Mouse (Mus musculus): ENCODE results near the gene Etaa1. TPM values are rescaled to one million over a fixed set of nuclear protein-coding genes. Genes with fewer than 3 reads are reported as not detected.
A peak's percentile ranks its signal among the peaks of the same experiment; 100 is the strongest.
"Not testable (repeated sequence)": the region's sequence is repeated elsewhere in the genome, so short reads cannot be mapped to it uniquely, and the experiment has no call there.

Etaa1 gene
- total RNA-seq, 1 experiment, result 20.2 TPM

- no peak for DNase-seq (ENCODE audit: low read depth, low spot score)
- H3K4me3 ChIP-seq (ENCODE audit: insufficient read depth in 1 of 2, low read depth in 1 of 2, low read length in 2 of 2, poor library complexity in 1 of 2, severe bottlenecking in 1 of 2), result no peak overlapping the region
- H3K9ac ChIP-seq (ENCODE audit: insufficient read depth, low read depth, low read length, poor library complexity, severe bottlenecking), result no peak overlapping the region
- H3K9me3 ChIP-seq (ENCODE audit: control insufficient read depth, insufficient read depth, low read depth, low read length), result peaks cover 14% of the 10 kb centered on the region
- TF ChIP-seq ZNF384 (IDR thresholded peaks at IDR 0.05; ENCODE audit: low read depth, low read length) (no peak), MAFK (IDR thresholded peaks at IDR 0.05; ENCODE audit: insufficient read depth, low read depth, low read length) (0 out of 2 replicates have a peak, but pooled peaks have one; percentile 29), ZC3H11A (IDR thresholded peaks at IDR 0.05; ENCODE audit: borderline replicate concordance, low read depth, low read length) (no peak), HCFC1 (IDR thresholded peaks at IDR 0.05; ENCODE audit: borderline replicate concordance, insufficient read depth, low read length) (no peak)
- no peaks in the 10 kb centered on the region for H3K4me1 ChIP-seq (ENCODE audit: control insufficient read depth in 2 of 2, insufficient read depth in 2 of 2, low read length in 2 of 2, poor library complexity in 1 of 2)
- H3K36me3 ChIP-seq (ENCODE audit: control insufficient read depth, insufficient read depth, low read length, poor library complexity, severe bottlenecking), result peaks cover 9% of the 10 kb centered on the region
- H3K27ac ChIP-seq (ENCODE audit: insufficient read depth, low read depth, low read length, poor library complexity, severe bottlenecking), result 0 out of 2 replicates have a peak overlapping the region, but pooled peaks have one; percentile 7
- in situ Hi-C loops (cut with MboI; ENCODE audit: low sequenced_read_pairs in 2 of 2, unreplicated experiment in 2 of 2), result no loop called here
Observed at GRCm38 (mm10) chr11:17937931-17938330, 15.7 kb downstream of the Etaa1 start.

- Histone ChIP-seq H3K27ac (ENCODE audit: insufficient read depth, low read depth, low read length, poor library complexity, severe bottlenecking) (no peak overlapping the region), H3K4me1 (ENCODE audit: control insufficient read depth in 2 of 2, insufficient read depth in 2 of 2, low read length in 2 of 2, poor library complexity in 1 of 2) (no peaks in the 10 kb centered on the region), H3K9ac (ENCODE audit: insufficient read depth, low read depth, low read length, poor library complexity, severe bottlenecking) (no peak overlapping the region), H3K9me3 (ENCODE audit: control insufficient read depth, insufficient read depth, low read depth, low read length) (no peaks in the 10 kb centered on the region), H3K4me3 (ENCODE audit: insufficient read depth in 1 of 2, low read depth in 1 of 2, low read length in 2 of 2, poor library complexity in 1 of 2, severe bottlenecking in 1 of 2) (no peak overlapping the region), H3K36me3 (ENCODE audit: control insufficient read depth, insufficient read depth, low read length, poor library complexity, severe bottlenecking) (no peaks in the 10 kb centered on the region)
- no peak for TF ChIP-seq HCFC1 (IDR thresholded peaks at IDR 0.05; ENCODE audit: borderline replicate concordance, insufficient read depth, low read length)
- TF ChIP-seq MAFK (IDR thresholded peaks at IDR 0.05; ENCODE audit: insufficient read depth, low read depth, low read length), result no peak
- no peak for TF ChIP-seq ZC3H11A (IDR thresholded peaks at IDR 0.05; ENCODE audit: borderline replicate concordance, low read depth, low read length)
- TF ChIP-seq ZNF384 (IDR thresholded peaks at IDR 0.05; ENCODE audit: low read depth, low read length), result no peak
- no peak for TF ChIP-seq CHD2 (IDR thresholded peaks at IDR 0.05; ENCODE audit: low read depth, low read length)
- in situ Hi-C loops (cut with MboI; ENCODE audit: low sequenced_read_pairs in 2 of 2, unreplicated experiment in 2 of 2), result no loop called here
- DNase-seq (ENCODE audit: low read depth, low spot score), result no peak
Observed at GRCm38 (mm10) chr11:17917905-17918304, 35.8 kb downstream of the Etaa1 start.

GRCm38 (mm10) chr11:17917101-17917500 lies 36.6 kb downstream of the Etaa1 start:
- Histone ChIP-seq H3K4me1 (ENCODE audit: control insufficient read depth in 2 of 2, insufficient read depth in 2 of 2, low read length in 2 of 2, poor library complexity in 1 of 2) (no peaks in the 10 kb centered on the region), H3K4me3 (ENCODE audit: insufficient read depth in 1 of 2, low read depth in 1 of 2, low read length in 2 of 2, poor library complexity in 1 of 2, severe bottlenecking in 1 of 2) (no peak overlapping the region), H3K36me3 (ENCODE audit: control insufficient read depth, insufficient read depth, low read length, poor library complexity, severe bottlenecking) (no peaks in the 10 kb centered on the region), H3K27ac (ENCODE audit: insufficient read depth, low read depth, low read length, poor library complexity, severe bottlenecking) (no peak overlapping the region), H3K9me3 (ENCODE audit: control insufficient read depth, insufficient read depth, low read depth, low read length) (peaks cover 4% of the 10 kb centered on the region), H3K9ac (ENCODE audit: insufficient read depth, low read depth, low read length, poor library complexity, severe bottlenecking) (no peak overlapping the region)
- no peak for DNase-seq (ENCODE audit: low read depth, low spot score)
- in situ Hi-C loops (cut with MboI; ENCODE audit: low sequenced_read_pairs in 2 of 2, unreplicated experiment in 2 of 2), result no loop called here
- TF ChIP-seq ZC3H11A (IDR thresholded peaks at IDR 0.05; ENCODE audit: borderline replicate concordance, low read depth, low read length) (no peak), ZNF384 (IDR thresholded peaks at IDR 0.05; ENCODE audit: low read depth, low read length) (no peak), CHD2 (IDR thresholded peaks at IDR 0.05; ENCODE audit: low read depth, low read length) (no peak)

- Histone ChIP-seq H3K4me3 (ENCODE audit: insufficient read depth in 1 of 2, low read depth in 1 of 2, low read length in 2 of 2, poor library complexity in 1 of 2, severe bottlenecking in 1 of 2) (no peak overlapping the region), H3K9ac (ENCODE audit: insufficient read depth, low read depth, low read length, poor library complexity, severe bottlenecking) (no peak overlapping the region), H3K4me1 (ENCODE audit: control insufficient read depth in 2 of 2, insufficient read depth in 2 of 2, low read length in 2 of 2, poor library complexity in 1 of 2) (no peaks in the 10 kb centered on the region), H3K27ac (ENCODE audit: insufficient read depth, low read depth, low read length, poor library complexity, severe bottlenecking) (no peak overlapping the region), H3K36me3 (ENCODE audit: control insufficient read depth, insufficient read depth, low read length, poor library complexity, severe bottlenecking) (no peaks in the 10 kb centered on the region), H3K9me3 (ENCODE audit: control insufficient read depth, insufficient read depth, low read depth, low read length) (peaks cover 5% of the 10 kb centered on the region)
- in situ Hi-C loops (cut with MboI; ENCODE audit: low sequenced_read_pairs in 2 of 2, unreplicated experiment in 2 of 2), result no loop called here
- no peak for DNase-seq (ENCODE audit: low read depth, low spot score)
- TF ChIP-seq ZNF384 (IDR thresholded peaks at IDR 0.05; ENCODE audit: low read depth, low read length) (no peak), HCFC1 (IDR thresholded peaks at IDR 0.05; ENCODE audit: borderline replicate concordance, insufficient read depth, low read length) (no peak), MAFK (IDR thresholded peaks at IDR 0.05; ENCODE audit: insufficient read depth, low read depth, low read length) (no peak), CHD2 (IDR thresholded peaks at IDR 0.05; ENCODE audit: low read depth, low read length) (no peak), ZC3H11A (IDR thresholded peaks at IDR 0.05; ENCODE audit: borderline replicate concordance, low read depth, low read length) (no peak)
Observed at GRCm38 (mm10) chr11:17916486-17916885, 37.2 kb downstream of the Etaa1 start.

- H3K9me3 ChIP-seq (ENCODE audit: control insufficient read depth, insufficient read depth, low read depth, low read length); H3K4me3 ChIP-seq (ENCODE audit: insufficient read depth in 1 of 2, low read depth in 1 of 2, low read length in 2 of 2, poor library complexity in 1 of 2, severe bottlenecking in 1 of 2); in situ Hi-C loops (cut with MboI; ENCODE audit: low sequenced_read_pairs in 2 of 2, unreplicated experiment in 2 of 2); H3K36me3 ChIP-seq (ENCODE audit: control insufficient read depth, insufficient read depth, low read length, poor library complexity, severe bottlenecking); H3K27ac ChIP-seq (ENCODE audit: insufficient read depth, low read depth, low read length, poor library complexity, severe bottlenecking); H3K9ac ChIP-seq (ENCODE audit: insufficient read depth, low read depth, low read length, poor library complexity, severe bottlenecking); DNase-seq (ENCODE audit: low read depth, low spot score); H3K4me1 ChIP-seq (ENCODE audit: control insufficient read depth in 2 of 2, insufficient read depth in 2 of 2, low read length in 2 of 2, poor library complexity in 1 of 2): not testable (repeated sequence)
Observed at GRCm38 (mm10) chr11:17900996-17901395, 52.7 kb downstream of the Etaa1 start.

All from ES-E14 (cell line).